In the genomic region with DNA sequence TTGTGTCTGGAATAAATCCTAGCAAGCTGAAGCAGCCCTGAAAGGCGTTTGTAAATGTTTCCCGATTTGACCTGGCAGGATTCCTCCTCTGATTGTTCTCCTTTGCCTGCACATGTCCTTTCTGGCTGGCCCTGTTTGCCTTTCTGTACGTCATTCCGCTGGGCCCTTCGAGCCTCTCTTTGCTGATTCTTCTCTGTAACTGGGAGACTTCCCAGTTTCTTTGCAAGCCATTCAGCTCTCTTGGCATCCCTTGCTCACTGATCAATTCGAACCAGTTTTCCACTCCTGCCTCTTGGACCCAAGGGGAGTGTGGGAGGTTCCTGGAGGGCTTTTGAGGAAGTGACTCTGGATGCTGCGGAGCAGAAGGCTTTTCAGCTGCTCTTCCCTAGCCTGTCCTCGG, we compare ENCODE assay signal across 11 mouse cellular contexts. TPM values are rescaled to one million over a fixed set of nuclear protein-coding genes. Genes with fewer than 3 reads are reported as not detected.
DNase-seq lines count a peak whose midpoint lies in the region; ATAC-seq and TF ChIP-seq lines count a peak whose summit lies in the region.
"Had no signal": no experiment of that assay in that cellular context is flagged by ENCODE, and none has a peak within 500 bp of the region (broad histone marks: within the 10 kb centered on the region; RNA-seq: fewer than 3 reads in every experiment).

No protein-coding gene starts in this region.

- H3K9ac ChIP-seq in midbrain, embryonic 11.5 days (ENCODE audit: low read length): no peak overlapping the region
- no peak overlapping the region for H3K9ac ChIP-seq in midbrain, embryonic 15.5 days
- no peak overlapping the region for H3K9ac ChIP-seq in stomach, postnatal 0 days (ENCODE audit: low read length)
- no peak overlapping the region for H3K9ac ChIP-seq in kidney, embryonic 14.5 days (ENCODE audit: low read depth, low read length)
- H3K9ac ChIP-seq: limb, embryonic 15.5 days; midbrain, embryonic 12.5 days had no signal

- H3K27ac ChIP-seq in midbrain, embryonic 11.5 days (ENCODE audit: low read depth, low read length): no peak overlapping the region
- H3K27ac ChIP-seq in midbrain, embryonic 15.5 days: no peak overlapping the region
- no peak overlapping the region for H3K27ac ChIP-seq in stomach, postnatal 0 days (replicated peaks)
- H3K27ac ChIP-seq in kidney, embryonic 14.5 days (ENCODE audit: low read depth, low read length): no peak overlapping the region
- H3K27ac ChIP-seq: limb, embryonic 15.5 days; midbrain, embryonic 12.5 days had no signal

- no peaks in the 10 kb centered on the region for H3K36me3 ChIP-seq in midbrain, embryonic 11.5 days (ENCODE audit: control insufficient read depth, insufficient read depth, low read length)
- H3K36me3 ChIP-seq in midbrain, embryonic 15.5 days (replicated peaks): no peaks in the 10 kb centered on the region
- H3K36me3 ChIP-seq in stomach, postnatal 0 days (ENCODE audit: control insufficient read depth, insufficient read depth, low read length): no peaks in the 10 kb centered on the region
- no peaks in the 10 kb centered on the region for H3K36me3 ChIP-seq in kidney, embryonic 14.5 days (ENCODE audit: control insufficient read depth, insufficient read depth, low read length)
- H3K36me3 ChIP-seq: limb, embryonic 15.5 days; midbrain, embryonic 12.5 days had no signal

- TF ChIP-seq CTCF in stomach, postnatal 0 days (IDR thresholded peaks at IDR 0.05; ENCODE audit: low read depth): no peak

- TF ChIP-seq EP300 in stomach, postnatal 0 days (optimal IDR thresholded peaks at IDR 0.05): no peak

- H3K4me2 ChIP-seq in midbrain, embryonic 11.5 days: no peak overlapping the region
- H3K4me2 ChIP-seq in midbrain, embryonic 15.5 days: no peak overlapping the region
- H3K4me2 ChIP-seq in stomach, postnatal 0 days (replicated peaks; ENCODE audit: low read depth): no peak overlapping the region
- no peak overlapping the region for H3K4me2 ChIP-seq in kidney, embryonic 14.5 days (replicated peaks; ENCODE audit: low read depth, low read length)
- H3K4me2 ChIP-seq: limb, embryonic 15.5 days; midbrain, embryonic 12.5 days had no signal

- no peaks in the 10 kb centered on the region for H3K27me3 ChIP-seq in midbrain, embryonic 11.5 days (ENCODE audit: control insufficient read depth, insufficient read depth, low read length)
- no peaks in the 10 kb centered on the region for H3K27me3 ChIP-seq in midbrain, embryonic 15.5 days (replicated peaks)
- H3K27me3 ChIP-seq in stomach, postnatal 0 days (ENCODE audit: control insufficient read depth, insufficient read depth, low read length): no peaks in the 10 kb centered on the region
- no peaks in the 10 kb centered on the region for H3K27me3 ChIP-seq in kidney, embryonic 14.5 days (ENCODE audit: control insufficient read depth, insufficient read depth, low read length)
- H3K27me3 ChIP-seq: limb, embryonic 15.5 days had no signal

- peak; percentile 80 for DNase-seq in midbrain, embryonic 11.5 days (ENCODE audit: low spot score, missing footprints)
- DNase-seq in layer of hippocampus, postnatal 36 days: peak; percentile 67 to 72
- peak; percentile 48 to 53 for DNase-seq in right cerebral cortex, postnatal 36 days (ENCODE audit: low spot score in 2 of 2)
- DNase-seq in adrenal gland, postnatal 10 days: no peak
- no peak for DNase-seq in stomach, postnatal 0 days (ENCODE audit: low spot score)

- no peak overlapping the region for H3K4me3 ChIP-seq in midbrain, embryonic 11.5 days (ENCODE audit: low read depth, low read length)
- no peak overlapping the region for H3K4me3 ChIP-seq in midbrain, embryonic 15.5 days
- no peak overlapping the region for H3K4me3 ChIP-seq in stomach, postnatal 0 days (ENCODE audit: low read depth, low read length)
- H3K4me3 ChIP-seq in kidney, embryonic 14.5 days (ENCODE audit: low read length): no peak overlapping the region
- H3K4me3 ChIP-seq: limb, embryonic 15.5 days; midbrain, embryonic 12.5 days had no signal

- no peaks in the 10 kb centered on the region for H3K4me1 ChIP-seq in midbrain, embryonic 11.5 days (ENCODE audit: control insufficient read depth, insufficient read depth, low read length)
- no peaks in the 10 kb centered on the region for H3K4me1 ChIP-seq in midbrain, embryonic 15.5 days
- H3K4me1 ChIP-seq in stomach, postnatal 0 days (replicated peaks; ENCODE audit: control insufficient read depth, insufficient read depth): no peaks in the 10 kb centered on the region
- H3K4me1 ChIP-seq in kidney, embryonic 14.5 days (ENCODE audit: control insufficient read depth, insufficient read depth, low read length): no peaks in the 10 kb centered on the region
- H3K4me1 ChIP-seq: limb, embryonic 15.5 days; midbrain, embryonic 12.5 days had no signal

- 25% methylated on average over 8 of the region's 8 CpGs for WGBS in midbrain, embryonic 11.5 days
- WGBS in midbrain, embryonic 15.5 days: 27% methylated on average over 8 of the region's 8 CpGs
- 16% methylated on average over 8 of the region's 8 CpGs for WGBS in stomach, postnatal 0 days
- 41% methylated on average over 8 of the region's 8 CpGs for WGBS in kidney, embryonic 14.5 days

- ATAC-seq in midbrain, embryonic 11.5 days (ENCODE audit: low FRiP score): no peak
- no peak; the same call in 1 of the 2 replicates for ATAC-seq in midbrain, embryonic 15.5 days (replicated peaks)
- peak; percentile 67 for ATAC-seq in frontal cortex, adult (ENCODE audit: low TSS enrichment)
- no peak for ATAC-seq in stomach, postnatal 0 days (ENCODE audit: low FRiP score, low TSS enrichment)
- ATAC-seq in kidney, embryonic 14.5 days (ENCODE audit: low FRiP score, low TSS enrichment): no peak

- no peaks in the 10 kb centered on the region for H3K9me3 ChIP-seq in midbrain, embryonic 11.5 days (ENCODE audit: control insufficient read depth, low read length)
- no peaks in the 10 kb centered on the region for H3K9me3 ChIP-seq in midbrain, embryonic 15.5 days
- no peaks in the 10 kb centered on the region for H3K9me3 ChIP-seq in stomach, postnatal 0 days (ENCODE audit: control insufficient read depth, low read length)
- no peaks in the 10 kb centered on the region for H3K9me3 ChIP-seq in kidney, embryonic 14.5 days (ENCODE audit: control insufficient read depth, low read length)
- H3K9me3 ChIP-seq: limb, embryonic 15.5 days; midbrain, embryonic 12.5 days had no signal

RNA-seq across cellular contexts. Expression of a gene that starts 11.4 kb away (rescaled TPM):
- polyA plus RNA-seq in midbrain, embryonic 11.5 days (2014; fragmentation: Nextera tagmentation; extraction: Ambion mirVana): 3.0 and 4.0 TPM in 2 replicates
- polyA plus RNA-seq in midbrain, embryonic 15.5 days (2015; fragmentation: Nextera tagmentation; extraction: Ambion mirVana): 6.9 and 8.6 TPM in 2 replicates
- 10 to 100 TPM; 26.8 to 41.9 TPM for total RNA-seq in layer of hippocampus, postnatal 36 days (2021)
- not detected for total RNA-seq in adrenal gland, postnatal 10 days (2021)
- polyA plus RNA-seq in stomach, postnatal 0 days (2015; fragmentation: Nextera tagmentation; extraction: Ambion mirVana): not detected in 2 replicates
- 0.29 TPM in 1 of 2 replicates, not detected in the other for polyA plus RNA-seq in kidney, embryonic 14.5 days (2014; fragmentation: Nextera tagmentation; extraction: Ambion mirVana)
- total RNA-seq: gastrocnemius, postnatal 36 days had no signal

Comparison
In these comparisons a context has a peak if more than half of its experiments do, and no peak if none do; other contexts are left out.
1. DNase-seq: peak in midbrain, embryonic 11.5 days (single experiment), layer of hippocampus, postnatal 36 days (2 of 2) and right cerebral cortex, postnatal 36 days (2 of 2); none in adrenal gland, postnatal 10 days (single experiment) and stomach, postnatal 0 days (single experiment).